Mouse (Mus musculus) lung, adult 18-20 months (tissue): Measurements from ENCODE around the gene Sox8.
A peak's percentile ranks its signal among the peaks of the same experiment; 100 is the strongest.

Source experiments
- DNase-seq, 2 experiments: peaks; one replicate each; pipeline ENCODE4 v3.0.0; 2022; ENCODE audit warnings: mixed read lengths in 2 of 2

The Sox8 gene

DNA sequence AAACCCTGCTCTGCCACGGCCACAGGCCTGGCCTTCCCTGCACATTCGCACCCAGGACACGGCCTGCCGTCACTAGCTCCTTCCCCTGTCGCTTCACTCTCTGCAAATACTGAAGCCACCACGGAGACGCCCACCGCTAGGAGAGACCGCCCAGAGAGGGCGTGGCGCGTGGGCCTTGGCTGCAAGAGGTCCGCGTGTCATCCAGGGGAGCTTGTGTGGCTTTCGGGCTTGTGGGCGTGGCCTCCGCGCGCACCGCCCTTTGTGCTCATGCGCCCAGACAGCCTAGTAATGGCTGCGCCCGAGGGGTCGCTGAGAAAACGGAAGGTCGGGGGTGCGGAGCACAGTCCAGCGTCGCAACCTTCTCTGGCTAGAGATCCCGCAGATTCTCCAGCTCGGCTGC lies 8.4 kb upstream of the Sox8 start, which contains the start of gene Lmf1:
Gene Lmf1 (plus strand): TSS at position 166 of the 400 bp plus-strand sequence.
- DNase-seq: peak; percentile 97 to 98

- DNase-seq: no peak
These were observed 7.2 kb upstream of the Sox8 start for GRCm38 (mm10) chr17:25577702-25578101.

DNA sequence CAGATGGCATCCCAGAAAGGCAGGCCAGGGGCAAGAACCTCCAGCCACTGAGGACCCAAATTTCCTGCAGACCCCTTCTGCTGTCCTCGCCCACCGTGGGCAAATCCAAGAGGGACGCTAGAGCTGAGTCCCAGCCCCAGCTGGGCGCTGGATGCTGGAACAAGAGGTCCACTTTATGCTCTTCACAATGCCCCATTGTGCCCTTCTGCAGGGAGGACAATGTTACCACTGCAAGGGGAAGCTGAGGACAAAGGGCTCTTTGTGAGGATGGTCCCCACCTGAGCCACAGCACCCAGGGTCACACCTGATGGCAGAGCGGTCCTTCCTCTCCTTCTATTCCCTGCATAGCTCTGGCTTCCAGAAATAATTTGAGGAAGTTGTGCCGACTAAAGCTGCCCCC lies 6.8 kb upstream of the Sox8 start:
- no peak for DNase-seq

DNA sequence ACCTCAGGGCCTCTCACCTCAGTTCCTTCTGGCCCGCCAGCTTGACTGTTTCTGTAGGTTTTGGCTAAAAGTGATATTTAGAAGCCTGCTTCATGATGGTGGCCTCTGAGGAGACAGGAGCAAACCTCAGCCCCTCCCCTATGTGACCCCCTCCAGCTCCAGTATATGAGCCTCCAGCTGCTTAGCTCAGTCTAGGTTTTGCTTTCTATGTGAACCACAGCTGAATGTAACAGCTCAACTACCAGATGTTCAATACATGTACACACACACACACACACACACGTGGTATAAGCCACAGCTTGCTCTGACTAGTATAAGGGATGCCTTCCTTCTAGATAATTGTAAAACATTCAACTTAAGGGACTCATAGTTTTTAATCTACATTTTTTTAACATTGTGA lies 5.5 kb upstream of the Sox8 start:
- no peak for DNase-seq

DNA sequence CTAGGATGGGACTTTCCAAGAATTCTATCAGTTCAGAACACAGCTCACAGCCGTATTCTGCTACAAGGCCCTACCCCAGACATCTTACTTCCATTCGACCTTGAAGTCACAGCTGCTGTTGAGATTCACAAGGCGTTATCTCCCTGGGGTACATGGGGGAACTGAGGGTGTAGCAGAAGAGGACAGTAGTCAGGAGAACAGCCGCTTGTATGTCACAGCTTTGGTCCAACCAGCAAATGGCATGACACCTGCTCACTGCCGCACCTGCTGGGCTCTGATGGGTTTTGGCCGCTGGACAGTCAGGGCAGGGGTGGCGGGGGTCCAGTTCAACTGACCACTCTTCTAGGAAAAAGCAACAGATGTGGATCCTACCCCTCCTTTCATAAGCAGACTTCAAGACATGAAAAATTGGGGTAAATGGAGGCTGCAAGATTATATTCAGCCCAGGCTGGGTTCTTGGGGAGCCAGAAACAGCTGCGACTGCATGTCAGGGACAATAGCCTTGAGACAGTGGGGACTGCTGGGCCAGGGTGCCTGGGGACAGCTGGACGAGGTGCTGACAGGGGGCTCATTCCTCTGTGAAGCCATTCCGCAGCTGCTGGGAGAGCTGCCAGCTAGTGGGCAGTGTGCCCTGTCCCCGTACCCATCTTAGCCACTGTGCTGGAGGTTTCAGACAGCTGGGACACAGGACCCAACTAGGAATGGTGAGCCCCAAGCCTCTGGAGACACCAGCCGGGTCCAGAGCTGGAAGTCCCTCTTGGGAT lies 4.9 kb upstream of the Sox8 start:
- no peak for DNase-seq

DNA sequence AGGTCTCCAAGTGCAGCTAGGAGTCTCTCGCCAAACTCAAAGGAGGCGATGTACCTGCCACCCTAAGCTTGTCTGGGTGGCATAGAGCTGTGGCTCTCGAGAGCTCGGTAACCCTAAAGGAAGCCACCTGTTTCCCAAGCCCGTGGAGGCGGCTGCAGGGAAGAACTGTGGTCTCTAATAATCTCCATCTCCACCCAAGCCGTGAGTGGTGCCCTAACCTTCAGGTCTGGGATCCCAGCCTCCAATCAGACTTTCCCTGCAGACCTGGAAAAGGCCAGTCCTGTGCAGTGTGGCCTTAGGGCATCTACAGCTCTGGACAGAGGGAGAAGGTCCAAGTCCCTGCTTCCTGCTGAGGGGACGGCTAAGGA lies 951 bp upstream of the Sox8 start:
- DNase-seq: no peak

DNA sequence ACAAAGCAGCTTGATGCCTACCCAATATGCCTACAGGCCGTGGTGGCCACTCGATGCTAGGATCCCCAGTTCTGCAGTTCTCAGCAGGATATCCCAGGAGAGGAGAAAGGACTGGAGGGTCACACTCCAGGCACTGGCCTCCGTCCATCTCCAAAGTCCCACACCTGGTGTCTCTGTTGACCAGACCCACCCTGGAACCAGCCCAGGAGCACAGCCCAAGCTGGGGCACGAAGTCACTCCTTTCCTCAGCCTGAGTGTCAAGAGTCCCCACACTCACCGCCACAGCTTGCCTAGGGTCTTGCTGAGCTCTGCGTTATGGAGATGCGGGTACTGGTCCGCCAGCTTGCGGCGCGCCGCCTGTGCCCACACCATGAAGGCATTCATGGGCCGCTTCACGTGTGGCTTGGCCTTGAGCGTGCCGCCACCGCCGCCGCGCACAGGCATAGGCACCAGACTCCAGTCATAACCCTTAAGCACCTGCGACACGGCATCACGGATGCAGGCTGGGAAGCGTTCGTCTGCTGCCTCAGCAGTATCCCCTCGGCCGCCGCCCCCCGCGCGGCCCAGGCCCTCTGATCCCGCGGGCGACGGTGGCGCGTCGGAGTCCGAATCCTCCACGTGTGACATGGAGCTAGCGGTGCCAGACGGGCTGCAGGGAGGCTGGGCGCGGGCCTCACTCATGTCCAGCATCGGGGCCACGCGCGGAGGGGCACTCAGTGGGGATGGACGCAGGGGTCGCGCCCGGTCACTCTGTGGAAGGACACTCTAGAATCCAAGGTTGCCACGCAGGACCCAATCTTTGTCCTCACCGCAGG lies 446 bp downstream of the Sox8 start:
- no peak for DNase-seq

DNA sequence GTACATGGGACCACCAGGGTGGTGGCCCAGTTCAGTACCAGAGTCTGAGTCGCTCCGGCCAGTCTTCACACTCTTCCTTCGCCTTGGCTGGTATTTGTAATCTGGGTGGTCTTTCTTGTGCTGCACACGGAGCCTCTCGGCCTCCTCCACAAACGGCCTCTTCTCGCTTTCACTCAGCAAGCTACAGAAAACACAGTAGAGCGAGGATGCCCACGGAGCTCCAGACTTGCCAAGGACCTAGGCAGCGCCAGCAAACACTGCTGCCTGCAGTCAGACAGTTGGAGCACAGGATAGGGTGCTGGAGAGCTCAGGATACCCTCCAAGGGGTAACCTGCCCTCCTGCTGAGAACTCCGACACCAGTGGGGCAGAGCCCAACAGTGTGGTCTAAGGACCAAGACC lies 1.6 kb downstream of the Sox8 start:
- no peak for DNase-seq

DNA sequence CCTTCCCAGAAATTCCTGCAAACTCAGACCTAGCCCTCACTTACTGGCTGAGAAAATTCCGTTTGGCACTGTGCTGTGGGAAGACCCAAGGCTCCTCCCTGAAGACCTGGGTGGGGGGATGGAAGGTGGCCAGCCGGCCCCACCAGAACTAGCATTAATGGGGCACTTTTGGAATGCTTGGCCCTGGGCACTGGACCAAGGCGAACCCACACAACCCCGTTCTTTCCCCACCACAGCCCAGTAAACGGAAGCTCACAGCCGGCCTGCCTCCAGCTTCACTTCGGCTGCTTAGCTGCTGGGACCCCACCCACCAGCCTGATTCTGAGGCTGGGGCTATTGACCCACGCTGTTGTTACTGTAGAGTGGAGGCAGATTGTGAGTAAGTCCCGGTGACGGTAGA lies 2.3 kb downstream of the Sox8 start:
- DNase-seq: no peak

DNA sequence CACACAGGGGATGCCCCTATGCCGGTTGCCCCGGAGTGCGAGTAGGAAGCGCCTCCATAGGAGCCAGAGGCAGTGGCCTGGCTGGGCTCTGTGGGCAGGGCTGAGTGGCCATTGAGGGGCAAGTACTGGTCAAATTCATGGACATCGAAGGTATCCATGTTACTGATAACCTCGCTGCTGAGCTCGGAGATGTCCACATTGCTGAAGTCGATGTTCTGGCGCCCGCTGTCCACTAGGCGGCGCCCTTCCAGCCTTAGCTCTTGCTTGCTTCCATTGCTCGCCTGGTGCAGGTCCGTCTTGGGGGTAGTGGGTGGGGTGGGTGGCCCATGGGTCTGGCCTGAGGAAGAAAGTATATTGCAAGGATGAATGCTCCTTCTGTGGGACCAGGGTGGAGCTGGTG lies 2.7 kb downstream of the Sox8 start:
- DNase-seq: peak; percentile 15 to 39

DNA sequence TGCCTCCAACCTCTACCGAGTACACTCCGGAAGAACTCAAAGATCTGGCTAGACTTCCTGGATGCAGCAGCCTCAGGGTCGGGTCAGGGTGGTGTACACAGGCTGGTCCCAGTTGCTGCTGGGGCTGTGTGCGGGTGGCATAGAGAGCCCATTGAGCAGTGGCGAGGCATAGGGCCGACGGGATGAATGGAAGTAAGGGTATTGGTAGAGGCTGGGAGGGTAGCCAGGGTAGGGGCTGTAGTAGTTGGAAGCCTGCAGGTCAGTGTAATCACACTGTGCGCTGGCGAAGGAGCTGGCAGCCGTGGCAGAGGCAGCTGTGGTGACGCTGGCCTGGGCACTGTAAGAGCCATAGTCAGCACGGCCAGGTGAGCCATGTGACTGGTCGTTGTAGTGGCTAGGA lies 3.2 kb downstream of the Sox8 start:
- DNase-seq: no peak

DNA sequence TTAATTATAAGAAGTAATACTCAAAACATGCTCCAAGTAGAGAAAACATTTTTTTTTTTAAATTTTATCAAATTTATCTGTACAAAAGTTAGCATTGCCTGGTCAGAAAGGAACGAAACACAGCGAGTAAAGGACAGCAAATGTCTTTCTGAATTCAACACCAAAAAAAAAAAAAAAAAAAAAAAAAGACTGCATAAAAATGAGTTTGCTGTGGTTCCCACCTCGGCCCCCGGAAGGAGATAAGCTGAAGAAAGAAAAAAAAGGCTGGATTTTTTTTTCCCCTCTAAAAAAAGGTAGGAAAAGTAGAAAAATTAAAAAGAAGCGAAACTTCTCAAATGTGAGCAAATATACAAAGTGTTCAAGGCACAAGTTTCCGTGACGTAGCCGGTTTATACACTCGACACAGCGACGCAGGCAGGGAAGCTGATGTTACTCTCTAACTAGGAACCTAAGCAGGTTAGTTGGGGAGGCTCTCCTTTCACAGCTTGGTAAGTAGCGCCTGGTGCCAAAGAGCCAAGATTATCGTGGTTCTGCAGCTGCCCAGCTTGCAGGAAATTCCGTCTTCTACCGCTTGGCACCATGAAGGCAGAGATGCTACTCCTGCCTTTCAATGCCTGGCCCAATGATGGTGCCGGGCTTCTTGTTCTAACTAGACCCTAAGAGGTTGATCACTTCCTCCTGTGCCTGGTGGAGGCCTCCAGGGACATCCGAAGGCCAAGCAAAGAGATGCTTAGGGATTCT lies 4.5 kb downstream of the Sox8 start:
- no peak for DNase-seq

DNA sequence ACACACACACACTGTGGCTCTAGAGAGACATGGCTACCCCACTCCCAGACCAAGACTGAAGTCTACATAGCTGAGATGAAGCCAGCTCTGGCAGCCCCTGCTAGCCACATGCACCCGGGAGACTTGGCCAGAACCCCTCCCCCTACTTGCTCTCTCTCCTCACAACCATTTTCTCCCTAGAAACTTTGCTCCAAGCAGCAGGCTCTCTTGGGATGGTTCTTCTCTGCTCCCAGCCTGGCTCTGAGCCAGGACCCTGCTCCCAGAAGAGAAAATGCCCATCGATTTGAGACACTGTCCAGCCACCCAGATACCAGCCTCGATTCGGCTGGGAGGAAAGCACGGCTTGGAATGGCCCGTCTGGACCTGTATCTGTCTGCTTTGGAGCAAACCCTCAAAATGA lies 5.2 kb downstream of the Sox8 start:
- DNase-seq: no peak

- no peak for DNase-seq
These were observed 6.0 kb downstream of the Sox8 start for GRCm38 (mm10) chr17:25564481-25564880.

- DNase-seq: no peak
These were observed 9.1 kb downstream of the Sox8 start for GRCm38 (mm10) chr17:25561223-25562028.

GRCm38 (mm10) chr17:25560554-25561222 lies 9.8 kb downstream of the Sox8 start:
- DNase-seq: no peak

- no peak for DNase-seq
These were observed 10.9 kb downstream of the Sox8 start for GRCm38 (mm10) chr17:25559634-25560033.

DNA sequence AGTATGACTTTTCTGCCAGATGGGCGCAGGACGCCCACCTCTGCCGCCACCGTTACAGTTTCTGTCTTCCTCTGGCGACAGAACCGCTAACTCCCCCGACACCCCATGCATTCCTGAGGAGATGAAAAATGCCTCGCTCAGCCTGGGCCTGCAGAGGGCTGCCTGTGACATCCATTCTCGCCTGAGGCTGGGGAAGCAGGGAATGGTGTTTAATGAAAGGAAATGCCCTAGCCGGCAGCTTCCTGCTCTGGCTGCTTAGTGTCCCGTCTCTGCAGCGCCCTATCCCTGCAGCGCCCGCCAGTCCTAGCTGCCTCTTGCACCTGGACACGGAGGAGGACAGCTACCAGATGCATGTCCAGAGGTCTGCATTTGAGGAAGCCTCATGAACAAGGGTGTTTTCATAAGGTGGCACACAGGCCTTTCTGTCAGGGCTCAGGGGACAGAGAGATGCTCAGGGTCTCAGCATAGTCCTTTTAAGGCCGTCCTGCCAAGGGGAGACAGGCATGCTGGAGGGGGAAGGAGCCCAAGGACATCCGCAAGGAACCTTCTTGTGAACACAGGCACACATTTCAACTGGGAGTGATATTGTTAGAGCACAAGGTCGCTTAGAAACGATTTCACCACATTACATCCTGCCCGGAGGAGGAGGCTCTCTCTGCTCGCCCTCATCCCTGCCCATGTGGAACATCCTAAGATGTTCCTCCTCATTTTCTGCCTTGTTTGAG lies 13.7 kb downstream of the Sox8 start:
- DNase-seq: no peak

GRCm38 (mm10) chr17:25555666-25556629 lies 14.5 kb downstream of the Sox8 start:
- DNase-seq: no peak

- DNase-seq: no peak
These were observed 15.3 kb downstream of the Sox8 start for GRCm38 (mm10) chr17:25555159-25555558.
